27 mouse cellular contexts compared by ENCODE assay signal in genomic region chr4:69039645-69040342, GRCm38 (mm10).
DNase-seq lines count a peak whose midpoint lies in the region; ATAC-seq and TF ChIP-seq lines count a peak whose summit lies in the region.
"Had no signal": no experiment of that assay in that cellular context is flagged by ENCODE, and none has a peak within 500 bp of the region (broad histone marks: within the 10 kb centered on the region; RNA-seq: fewer than 3 reads in every experiment).

No protein-coding gene starts in this region.

- no peak overlapping the region for H3K4me3 ChIP-seq in intestine, embryonic 16.5 days (ENCODE audit: low read length)
- H3K4me3 ChIP-seq in intestine, postnatal 0 days (ENCODE audit: low read depth, low read length), result no peak overlapping the region
- no peak overlapping the region for H3K4me3 ChIP-seq in liver, embryonic 11.5 days (ENCODE audit: low read depth, low read length)
- H3K4me3 ChIP-seq in liver, embryonic 15.5 days (replicated peaks), result no peak overlapping the region
- H3K4me3 ChIP-seq in kidney, embryonic 16.5 days (ENCODE audit: low read length), result no peak overlapping the region
- no peak overlapping the region for H3K4me3 ChIP-seq in hindbrain, embryonic 12.5 days
- H3K4me3 ChIP-seq: erythroblast, embryonic 14.5 days; forebrain, embryonic 12.5 days; heart, embryonic 15.5 days; limb, embryonic 10.5 days; limb, embryonic 15.5 days; lung, embryonic 15.5 days; midbrain, embryonic 10.5 days; midbrain, embryonic 15.5 days had no signal

- peak; percentile 48; the same call in 1 of the 2 replicates for ATAC-seq in intestine, embryonic 16.5 days
- no peak for ATAC-seq in intestine, postnatal 0 days
- peak; percentile 100 for ATAC-seq in liver, embryonic 11.5 days (replicated peaks; ENCODE audit: low FRiP score)
- peak; percentile 100 for ATAC-seq in liver, embryonic 15.5 days (ENCODE audit: insufficient read depth)
- no peak for ATAC-seq in kidney, embryonic 16.5 days (ENCODE audit: low FRiP score, low TSS enrichment)
- no peak for ATAC-seq in hindbrain, embryonic 12.5 days (ENCODE audit: low FRiP score)
- ATAC-seq: inflammation-experienced regulatory T-cells, adult 6 months; midbrain, embryonic 15.5 days had no signal

- H3K9me3 ChIP-seq in intestine, embryonic 16.5 days (ENCODE audit: control insufficient read depth, low read length), result no peaks in the 10 kb centered on the region
- H3K9me3 ChIP-seq in intestine, postnatal 0 days (ENCODE audit: control insufficient read depth), result no peaks in the 10 kb centered on the region
- H3K9me3 ChIP-seq in liver, embryonic 11.5 days (ENCODE audit: control insufficient read depth, low read length), result no peaks in the 10 kb centered on the region
- no peaks in the 10 kb centered on the region for H3K9me3 ChIP-seq in liver, embryonic 15.5 days (replicated peaks)
- H3K9me3 ChIP-seq in kidney, embryonic 16.5 days (ENCODE audit: low read length), result no peaks in the 10 kb centered on the region
- no peaks in the 10 kb centered on the region for H3K9me3 ChIP-seq in hindbrain, embryonic 12.5 days (replicated peaks)
- H3K9me3 ChIP-seq: forebrain, embryonic 12.5 days; heart, embryonic 15.5 days; limb, embryonic 10.5 days; limb, embryonic 15.5 days; lung, embryonic 15.5 days; midbrain, embryonic 10.5 days; midbrain, embryonic 15.5 days had no signal

- no peak overlapping the region for H3K4me2 ChIP-seq in intestine, embryonic 16.5 days (ENCODE audit: low read depth, low read length)
- no peak overlapping the region for H3K4me2 ChIP-seq in intestine, postnatal 0 days (replicated peaks; ENCODE audit: low read depth)
- H3K4me2 ChIP-seq in liver, embryonic 11.5 days, result no peak overlapping the region; the same call in 1 of the 2 replicates
- H3K4me2 ChIP-seq in liver, embryonic 15.5 days, result peak overlapping the region; percentile 51
- H3K4me2 ChIP-seq in kidney, embryonic 16.5 days (replicated peaks; ENCODE audit: low read depth, low read length), result no peak overlapping the region
- no peak overlapping the region for H3K4me2 ChIP-seq in hindbrain, embryonic 12.5 days (replicated peaks)
- H3K4me2 ChIP-seq: forebrain, embryonic 12.5 days; heart, embryonic 15.5 days; hindbrain, embryonic 14.5 days; limb, embryonic 15.5 days; lung, embryonic 15.5 days; midbrain, embryonic 15.5 days had no signal

- H3K36me3 ChIP-seq in intestine, embryonic 16.5 days (ENCODE audit: control insufficient read depth, insufficient read depth, low read length), result no peaks in the 10 kb centered on the region
- no peaks in the 10 kb centered on the region for H3K36me3 ChIP-seq in intestine, postnatal 0 days (ENCODE audit: control insufficient read depth, insufficient read depth)
- H3K36me3 ChIP-seq in liver, embryonic 11.5 days (ENCODE audit: control insufficient read depth, insufficient read depth, low read length), result no peaks in the 10 kb centered on the region
- H3K36me3 ChIP-seq in liver, embryonic 15.5 days (replicated peaks), result no peaks in the 10 kb centered on the region
- no peaks in the 10 kb centered on the region for H3K36me3 ChIP-seq in kidney, embryonic 16.5 days (ENCODE audit: insufficient read depth, low read length)
- no peaks in the 10 kb centered on the region for H3K36me3 ChIP-seq in hindbrain, embryonic 12.5 days
- H3K36me3 ChIP-seq: forebrain, embryonic 12.5 days; heart, embryonic 15.5 days; limb, embryonic 10.5 days; limb, embryonic 15.5 days; lung, embryonic 15.5 days; midbrain, embryonic 10.5 days; midbrain, embryonic 15.5 days had no signal

- no peak overlapping the region for H3K9ac ChIP-seq in intestine, embryonic 16.5 days (ENCODE audit: low read depth, low read length)
- H3K9ac ChIP-seq in intestine, postnatal 0 days (ENCODE audit: low read depth, low read length), result no peak overlapping the region
- no peak overlapping the region for H3K9ac ChIP-seq in liver, embryonic 11.5 days (ENCODE audit: low read depth, low read length)
- H3K9ac ChIP-seq in liver, embryonic 15.5 days, result no peak overlapping the region
- H3K9ac ChIP-seq in kidney, embryonic 16.5 days (replicated peaks; ENCODE audit: low read length), result no peak overlapping the region
- no peak overlapping the region for H3K9ac ChIP-seq in hindbrain, embryonic 12.5 days
- H3K9ac ChIP-seq: forebrain, embryonic 12.5 days; heart, embryonic 15.5 days; hindbrain, embryonic 14.5 days; limb, embryonic 15.5 days; lung, embryonic 15.5 days; midbrain, embryonic 15.5 days had no signal

- no peaks in the 10 kb centered on the region for H3K4me1 ChIP-seq in intestine, embryonic 16.5 days (ENCODE audit: control insufficient read depth, insufficient read depth, low read length)
- no peaks in the 10 kb centered on the region for H3K4me1 ChIP-seq in intestine, postnatal 0 days (replicated peaks; ENCODE audit: control insufficient read depth, insufficient read depth, low read length)
- H3K4me1 ChIP-seq in liver, embryonic 11.5 days (replicated peaks; ENCODE audit: control insufficient read depth, insufficient read depth, low read length), result no peaks in the 10 kb centered on the region
- peaks cover 13% of the 10 kb centered on the region for H3K4me1 ChIP-seq in liver, embryonic 15.5 days (replicated peaks)
- no peaks in the 10 kb centered on the region for H3K4me1 ChIP-seq in kidney, embryonic 16.5 days (ENCODE audit: insufficient read depth, low read length)
- no peaks in the 10 kb centered on the region for H3K4me1 ChIP-seq in hindbrain, embryonic 12.5 days
- H3K4me1 ChIP-seq: forebrain, embryonic 12.5 days; heart, embryonic 15.5 days; limb, embryonic 10.5 days; limb, embryonic 15.5 days; lung, embryonic 15.5 days; midbrain, embryonic 10.5 days; midbrain, embryonic 15.5 days had no signal

- peak; percentile 34 for DNase-seq in liver, embryonic 11.5 days (ENCODE audit: low spot score)
- DNase-seq in right cerebral cortex, adult 2 months (ENCODE audit: low spot score in 2 of 2), result no peak
- DNase-seq: adrenal gland, postnatal 25 days; B cell, adult 2 months; cerebellum, adult 2 months; cerebellum, postnatal 14 days; gastrocnemius, postnatal 25 days; heart, adult 11 months; kidney, adult 2 months; kidney, postnatal 10 days; layer of hippocampus, postnatal 36 days; spleen, adult 18-20 months had no signal

- no peak for TF ChIP-seq CTCF in intestine, postnatal 0 days (IDR thresholded peaks at IDR 0.05; ENCODE audit: low read depth)

- H3K27ac ChIP-seq in intestine, embryonic 16.5 days (ENCODE audit: low read length), result no peak overlapping the region
- H3K27ac ChIP-seq in intestine, postnatal 0 days (ENCODE audit: low read depth, low read length), result no peak overlapping the region
- H3K27ac ChIP-seq in liver, embryonic 11.5 days (ENCODE audit: low read depth, low read length), result no peak overlapping the region; the same call in 1 of the 2 replicates
- H3K27ac ChIP-seq in liver, embryonic 15.5 days (replicated peaks), result peak overlapping the region; percentile 70; the same call in 1 of the 2 replicates
- H3K27ac ChIP-seq in kidney, embryonic 16.5 days (ENCODE audit: low read length), result no peak overlapping the region
- H3K27ac ChIP-seq in hindbrain, embryonic 12.5 days, result no peak overlapping the region
- H3K27ac ChIP-seq: forebrain, embryonic 12.5 days; heart, embryonic 15.5 days; hindbrain, embryonic 14.5 days; limb, embryonic 10.5 days; limb, embryonic 15.5 days; lung, embryonic 15.5 days; midbrain, embryonic 10.5 days; midbrain, embryonic 15.5 days had no signal

- 48% methylated on average over 1 of the region's 1 CpGs for whole genome bisulfite sequencing in intestine, embryonic 16.5 days
- WGBS in intestine, postnatal 0 days, result 46% methylated on average over 1 of the region's 1 CpGs
- WGBS in liver, embryonic 11.5 days, result 19% methylated on average over 1 of the region's 1 CpGs
- 4% methylated on average over 1 of the region's 1 CpGs for WGBS in liver, embryonic 15.5 days (ENCODE audit: insufficient replicate concordance)
- WGBS in kidney, embryonic 16.5 days, result 54% methylated on average over 1 of the region's 1 CpGs
- WGBS in hindbrain, embryonic 12.5 days, result 58% methylated on average over 1 of the region's 1 CpGs

- H3K27me3 ChIP-seq in intestine, embryonic 16.5 days (replicated peaks; ENCODE audit: control insufficient read depth, insufficient read depth, low read length), result no peaks in the 10 kb centered on the region
- H3K27me3 ChIP-seq in intestine, postnatal 0 days (replicated peaks; ENCODE audit: control insufficient read depth, insufficient read depth, low read length), result no peaks in the 10 kb centered on the region
- no peaks in the 10 kb centered on the region for H3K27me3 ChIP-seq in liver, embryonic 11.5 days (replicated peaks; ENCODE audit: control insufficient read depth, insufficient read depth, low read length)
- H3K27me3 ChIP-seq in liver, embryonic 15.5 days, result no peaks in the 10 kb centered on the region
- no peaks in the 10 kb centered on the region for H3K27me3 ChIP-seq in kidney, embryonic 16.5 days (ENCODE audit: insufficient read depth, low read length)
- H3K27me3 ChIP-seq in hindbrain, embryonic 12.5 days, result no peaks in the 10 kb centered on the region
- H3K27me3 ChIP-seq: forebrain, embryonic 12.5 days; heart, embryonic 15.5 days; limb, embryonic 15.5 days; lung, embryonic 15.5 days; midbrain, embryonic 15.5 days had no signal

Comparison
In these comparisons a context has a peak if more than half of its experiments do, and no peak if none do; other contexts are left out.
1. ATAC-seq: peak in intestine, embryonic 16.5 days (single experiment), liver, embryonic 11.5 days (single experiment) and liver, embryonic 15.5 days (single experiment); none in intestine, postnatal 0 days (single experiment), kidney, embryonic 16.5 days (single experiment) and hindbrain, embryonic 12.5 days (single experiment).